Mouse (Mus musculus) forebrain, embryonic 14.5 days (tissue): Measurements from ENCODE around the gene Vps41. TPM values are rescaled to one million over a fixed set of nuclear protein-coding genes. Genes with fewer than 3 reads are reported as not detected.

Experiments
- ATAC-seq: fragments of 200-750 bp; cut with Nextera tagmentation; 2 replicates; pipeline ENCODE4 v1.8.0; 2017; ENCODE audit warnings: mild to moderate bottlenecking, moderate library complexity
- DNase-seq: peaks from one replicate; pipeline ENCODE4 v3.0.0-alpha.2; 2015; ENCODE audit warnings: low spot score
- H3K27ac ChIP-seq: fragments of 300-500 bp; sonication (generic); 2 replicates; pipeline ENCODE4 v1.5.1; 2014; ENCODE audit warnings: low read depth, mild to moderate bottlenecking, control low read depth, low read length, moderate library complexity
- H3K27me3 ChIP-seq: fragments of 300-500 bp; sonication (generic); replicated peaks from 2 replicates; pipeline ENCODE4 v1.6.1; 2014; ENCODE audit warnings: low read length, control low read depth, mixed read lengths; ENCODE audit not compliant: control insufficient read depth, insufficient read depth
- H3K36me3 ChIP-seq: fragments of 300-500 bp; sonication (generic); 2 replicates; pipeline ENCODE4 v1.6.1; 2014; ENCODE audit warnings: low read length, control low read depth; ENCODE audit not compliant: control insufficient read depth, insufficient read depth
- H3K4me1 ChIP-seq: fragments of 300-500 bp; sonication (generic); 2 replicates; pipeline ENCODE4 v1.6.1; 2014; ENCODE audit warnings: antibody characterized with exemption, low read length, control low read depth; ENCODE audit not compliant: control insufficient read depth, insufficient read depth
- H3K4me2 ChIP-seq: fragments of 300-500 bp; sonication (generic); 2 replicates; pipeline ENCODE4 v1.6.1; 2014; ENCODE audit warnings: mild to moderate bottlenecking, control low read depth, low read length
- H3K4me3 ChIP-seq: fragments of 300-500 bp; sonication (generic); 2 replicates; pipeline ENCODE4 v1.5.1; 2014; ENCODE audit warnings: low read depth, low read length, control low read depth
- H3K9ac ChIP-seq: fragments of 300-500 bp; sonication (generic); 2 replicates; pipeline ENCODE4 v1.6.1; 2014; ENCODE audit warnings: mild to moderate bottlenecking, low read length, control low read depth, moderate library complexity
- H3K9me3 ChIP-seq: fragments of 300-500 bp; sonication (generic); replicated peaks from 2 replicates; pipeline ENCODE4 v1.6.1; 2016; ENCODE audit warnings: low read length, control low read depth, mixed read lengths; ENCODE audit not compliant: control insufficient read depth
- WGBS: fragments of 180-500 bp; shearing (Covaris S2); extraction: QIAGEN DNeasy Blood & Tissue Kit; methylation state at CpG from one replicate; pipeline ENCODE4 v1.1.7; 2014; 5-methylcytosine and 5-hydroxymethylcytosine counted together
- polyA plus RNA-seq: library from polyadenylated mRNA; unstranded; fragments of >200 nt; fragmentation: Nextera tagmentation; extraction: Ambion mirVana; gene quantifications from 2 replicates; pipeline ENCODE4 v1.2.1, GENCODE M21; 2014

The Vps41 gene
- polyA plus RNA-seq, 1 experiment from 2014 or later = 128 TPM

DNA sequence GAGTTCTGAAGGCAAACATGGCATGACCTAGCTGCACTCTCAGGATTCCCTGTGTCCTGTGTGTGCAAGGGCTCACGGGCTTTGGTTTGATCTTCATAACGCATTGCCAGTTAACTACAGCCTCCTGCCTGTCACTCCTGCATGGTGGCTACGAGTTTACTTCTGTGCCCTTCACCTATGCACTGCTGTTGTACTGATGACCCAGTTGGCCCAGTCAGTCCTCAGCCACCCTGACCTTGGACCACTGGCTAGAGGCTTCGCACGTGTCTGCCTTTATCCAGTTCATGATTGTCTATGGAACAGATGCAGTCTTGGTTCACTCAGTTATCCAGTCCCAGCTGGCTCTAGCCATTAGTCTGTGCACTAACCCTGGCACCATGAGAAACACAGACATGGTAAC is 151.7 kb downstream of the Vps41 start:
- ATAC-seq = no peak
- no peaks in the 10 kb centered on the region for H3K4me1 ChIP-seq

DNA sequence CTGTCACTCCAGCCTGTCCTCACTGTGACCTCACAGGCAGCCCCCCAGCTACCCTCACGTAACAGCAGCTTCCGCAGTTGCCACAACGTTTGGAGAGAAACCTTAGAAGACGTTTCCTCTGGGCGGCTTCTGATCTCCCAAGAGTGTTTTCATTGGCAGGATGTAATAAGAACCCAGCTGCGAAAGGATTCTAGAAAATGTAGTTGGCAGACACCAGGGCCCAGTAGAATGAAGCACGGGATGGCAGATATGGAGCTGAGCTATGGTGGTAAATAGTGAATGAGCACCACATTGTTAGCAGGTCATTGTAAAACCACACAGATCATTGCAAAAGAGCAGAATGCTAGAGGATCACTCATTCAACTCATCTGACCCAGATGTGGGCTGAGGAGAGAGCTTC is 158.2 kb downstream of the Vps41 start:
- WGBS = 81% methylated on average over 7 of the region's 7 CpGs
- no peaks in the 10 kb centered on the region for H3K27me3 ChIP-seq
- H3K36me3 ChIP-seq = no peaks in the 10 kb centered on the region
- DNase-seq (no peak), ATAC-seq (no peak)
- H3K9ac ChIP-seq = no peak overlapping the region
- no peaks in the 10 kb centered on the region for H3K9me3 ChIP-seq
- H3K4me1 ChIP-seq = no peaks in the 10 kb centered on the region
- H3K4me3 ChIP-seq = no peak overlapping the region
- H3K27ac ChIP-seq = no peak overlapping the region
- H3K4me2 ChIP-seq = no peak overlapping the region

More for the DNA sequence above, 151.7 kb downstream of the Vps41 start:
- Histone ChIP-seq H3K9me3 (no peaks in the 10 kb centered on the region), H3K4me3 (no peak overlapping the region), H3K36me3 (peaks cover 12% of the 10 kb centered on the region), H3K9ac (no peak overlapping the region), H3K27me3 (no peaks in the 10 kb centered on the region), H3K27ac (no peak overlapping the region), H3K4me2 (no peak overlapping the region)
- no peak for DNase-seq
- 92% methylated on average over 5 of the region's 5 CpGs for WGBS

DNA sequence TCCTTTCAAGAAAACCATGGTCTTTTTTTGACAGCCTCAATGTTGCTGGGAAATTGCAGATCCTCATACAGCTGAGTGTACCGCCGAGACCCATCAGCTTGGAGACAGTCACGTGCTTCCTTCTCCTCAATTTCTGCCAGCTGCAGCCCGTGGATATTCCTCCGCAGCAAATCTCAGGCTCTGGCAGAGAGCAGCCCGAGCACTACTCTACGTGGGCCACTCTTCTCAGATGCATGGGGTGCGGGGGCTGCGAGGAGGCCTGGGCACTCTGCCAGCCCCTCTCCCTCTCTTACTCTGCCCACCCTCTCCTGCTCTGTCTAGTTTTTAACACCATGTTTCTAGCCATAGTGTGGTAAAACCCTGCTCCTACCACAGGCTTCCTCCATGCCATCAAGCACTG is 175.8 kb downstream of the Vps41 start:
- Histone ChIP-seq H3K27me3 (no peaks in the 10 kb centered on the region), H3K4me1 (no peaks in the 10 kb centered on the region; the same call in 1 of the 2 replicates), H3K9ac (no peak overlapping the region), H3K27ac (no peak overlapping the region), H3K9me3 (no peaks in the 10 kb centered on the region), H3K36me3 (no peaks in the 10 kb centered on the region), H3K4me2 (no peak overlapping the region), H3K4me3 (no peak overlapping the region)
- WGBS = 51% methylated on average over 9 of the region's 9 CpGs
- ATAC-seq (peak; percentile 95), DNase-seq (peak; percentile 48)

DNA sequence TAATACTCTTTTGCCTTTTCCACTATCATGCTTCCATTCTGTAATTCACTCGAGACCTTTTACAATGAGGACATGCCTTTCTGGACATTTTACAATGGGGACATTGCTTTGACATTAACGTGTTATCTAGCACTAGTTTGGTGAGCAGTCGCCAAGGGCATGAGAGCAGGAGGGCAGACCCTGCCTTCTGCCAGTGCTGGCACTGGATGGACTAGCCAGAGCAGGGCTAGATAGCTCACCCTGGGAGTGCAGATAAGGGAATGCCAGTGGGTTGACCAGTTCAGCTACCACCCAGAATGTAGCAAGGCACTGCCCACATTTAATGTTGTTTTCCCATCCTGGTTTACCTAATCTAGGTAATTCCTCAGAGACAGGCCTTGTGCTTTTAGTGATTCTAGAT is 179.7 kb downstream of the Vps41 start:
- no peaks in the 10 kb centered on the region for H3K9me3 ChIP-seq
- H3K27me3 ChIP-seq = no peaks in the 10 kb centered on the region
- no peak for ATAC-seq
- no peaks in the 10 kb centered on the region for H3K36me3 ChIP-seq
- WGBS = 90% methylated on average over 3 of the region's 3 CpGs
- no peak overlapping the region for H3K27ac ChIP-seq
- no peak overlapping the region for H3K4me2 ChIP-seq
- H3K4me3 ChIP-seq = no peak overlapping the region
- H3K9ac ChIP-seq = no peak overlapping the region
- no peak for DNase-seq
- H3K4me1 ChIP-seq = no peaks in the 10 kb centered on the region; the same call in 1 of the 2 replicates

DNA sequence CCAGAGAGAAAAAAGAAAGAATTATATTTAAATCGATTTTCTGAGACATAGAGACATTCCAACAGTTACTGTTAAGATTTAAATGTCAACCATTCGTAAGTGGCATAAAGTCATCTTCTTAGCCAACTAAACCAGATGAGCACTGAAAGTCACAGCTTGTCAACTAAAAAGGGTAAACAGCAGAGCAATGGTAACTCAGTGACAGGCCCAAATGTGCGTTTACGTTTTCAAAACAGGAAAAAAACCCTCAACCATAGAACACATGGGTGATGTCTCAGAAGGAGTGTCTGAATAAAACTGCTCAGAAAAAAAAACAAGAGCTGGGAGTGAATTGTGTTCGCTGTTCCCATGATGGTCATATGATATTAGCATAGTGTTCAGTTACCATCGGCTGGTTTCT is 186.5 kb downstream of the Vps41 start:
- Histone ChIP-seq H3K27ac (no peak overlapping the region), H3K4me2 (no peak overlapping the region), H3K27me3 (no peaks in the 10 kb centered on the region), H3K9me3 (no peaks in the 10 kb centered on the region), H3K36me3 (no peaks in the 10 kb centered on the region), H3K4me3 (no peak overlapping the region), H3K4me1 (0 out of 2 replicates have a peak, but pooled peaks cover 3% of the 10 kb centered on the region), H3K9ac (no peak overlapping the region)
- no peak for DNase-seq
- ATAC-seq = no peak
- 84% methylated on average over 6 of the region's 6 CpGs for WGBS

DNA sequence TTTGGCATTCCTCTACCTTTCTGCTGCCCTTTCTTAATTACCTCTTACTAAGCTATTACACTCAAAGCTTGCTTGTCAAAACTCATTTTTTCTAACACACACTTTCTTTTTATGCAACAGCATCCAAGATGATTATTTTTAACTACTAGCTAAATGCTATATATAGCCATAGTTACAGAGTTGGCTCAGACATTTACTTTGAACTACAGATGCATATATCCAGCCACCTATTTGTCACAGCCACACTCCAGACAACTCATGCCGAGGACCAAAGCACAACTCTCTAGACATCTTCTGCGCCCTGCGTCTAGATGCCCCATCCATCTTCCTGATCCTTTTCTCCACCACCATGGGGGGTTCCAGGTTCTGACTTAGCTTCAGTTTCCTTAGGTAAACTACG is 197.7 kb downstream of the Vps41 start:
- Histone ChIP-seq H3K27ac (no peak overlapping the region), H3K9me3 (no peaks in the 10 kb centered on the region), H3K9ac (no peak overlapping the region), H3K36me3 (no peaks in the 10 kb centered on the region), H3K4me3 (no peak overlapping the region), H3K4me1 (no peaks in the 10 kb centered on the region), H3K27me3 (no peaks in the 10 kb centered on the region), H3K4me2 (no peak overlapping the region)
- ATAC-seq (no peak), DNase-seq (no peak)
- WGBS = 91% methylated on average over 4 of the region's 4 CpGs

Other genes starting within 250 kb of the Vps41 start
- gene Amph, start 230.9 kb downstream of the Vps41 start, polyA plus RNA-seq = 35.1 and 39.9 TPM in 2 replicates